Mouse (Mus musculus) erythroblast, embryonic 14.5 days (primary cell): ENCODE results near the gene Utf1. TPM values are rescaled to one million over a fixed set of nuclear protein-coding genes. Genes with fewer than 3 reads are reported as not detected.

ENCODE experiments used
- H3K27me3 ChIP-seq: 2 replicates; pipeline ENCODE4 v1.6.1; 2012; ENCODE audit warnings: inconsistent platforms; ENCODE audit not compliant: control insufficient read depth
- H3K36me3 ChIP-seq: 2 replicates; pipeline ENCODE4 v1.6.1; 2012; ENCODE audit warnings: mild to moderate bottlenecking, inconsistent platforms; ENCODE audit not compliant: control insufficient read depth
- H3K4me1 ChIP-seq: 2 replicates; pipeline ENCODE4 v1.6.1; 2012; ENCODE audit warnings: inconsistent platforms; ENCODE audit not compliant: control insufficient read depth
- H3K4me3 ChIP-seq: replicated peaks from 2 replicates; pipeline ENCODE3; 2012; ENCODE audit warnings: moderate library complexity, mild to moderate bottlenecking, inconsistent platforms
- H3K9me3 ChIP-seq: 2 replicates; pipeline ENCODE4 v1.6.1; 2012; ENCODE audit warnings: low read length, inconsistent platforms, mixed read lengths; ENCODE audit not compliant: control insufficient read depth
- GATA1 ChIP-seq: IDR thresholded peaks from 2 replicates; pipeline ENCODE4 v1.6.1; 2012; ENCODE audit warnings: low read length, inconsistent platforms, mixed read lengths
- TAL1 ChIP-seq: IDR thresholded peaks from 3 replicates; pipeline ENCODE4 v1.6.1; 2012; ENCODE audit warnings: low read length, inconsistent platforms, mixed read lengths
- polyA plus RNA-seq: library from polyadenylated mRNA; stranded (reverse); fragments of >175 nt; gene quantifications from 2 replicates; pipeline ENCODE4 v1.2.3, GENCODE M21; 2012

The Utf1 gene
- polyA plus RNA-seq, 1 experiment, result not detected

GRCm38 (mm10) chr7:139994676-139995075, 51.1 kb downstream of the Utf1 start:
- H3K36me3 ChIP-seq, result peaks cover 56% of the 10 kb centered on the region
- TF ChIP-seq GATA1 (no peak), TAL1 (no peak)
- peaks cover 4% of the 10 kb centered on the region for H3K4me1 ChIP-seq
- H3K27me3 ChIP-seq, result no peaks in the 10 kb centered on the region
- no peaks in the 10 kb centered on the region for H3K9me3 ChIP-seq
- H3K4me3 ChIP-seq, result no peak overlapping the region

Other genes with a start within 250 kb of the Utf1 start
- not detected in 2 replicates for gene Adgra1, start 109.6 kb upstream of the Utf1 start, polyA plus RNA-seq
- gene Kndc1, start 49.1 kb upstream of the Utf1 start, polyA plus RNA-seq, result 0.01 TPM in 1 of 2 replicates, not detected in the other
- gene 6430531B16Rik, start 35.0 kb downstream of the Utf1 start, polyA plus RNA-seq, result not detected in 2 replicates
- gene Adam8, start 48.8 kb downstream of the Utf1 start, polyA plus RNA-seq, result 0.05 and 0.21 TPM in 2 replicates
- 4.2 and 4.6 TPM in 2 replicates for gene Zfp511, start 92.6 kb downstream of the Utf1 start, polyA plus RNA-seq
- gene Tubgcp2, start 92.9 kb downstream of the Utf1 start, polyA plus RNA-seq, result 1.0 and 1.5 TPM in 2 replicates
- not detected in 2 replicates for gene Msx3, start 105.3 kb downstream of the Utf1 start, polyA plus RNA-seq
- gene Caly, start 138.8 kb downstream of the Utf1 start, polyA plus RNA-seq, result 0.04 TPM in 1 of 2 replicates, not detected in the other
- gene Prap1, start 149.6 kb downstream of the Utf1 start, polyA plus RNA-seq, result not detected in 2 replicates
- gene Fuom, start 158.7 kb downstream of the Utf1 start, polyA plus RNA-seq, result 1.0 and 2.8 TPM in 2 replicates
- gene Paox, start 172.0 kb downstream of the Utf1 start, polyA plus RNA-seq, result 0.14 TPM in 1 of 2 replicates, not detected in the other
- gene Echs1, start 172.7 kb downstream of the Utf1 start, polyA plus RNA-seq, result 0.14 and 0.39 TPM in 2 replicates
- 0.30 and 0.58 TPM in 2 replicates for gene Mtg1, start 193.8 kb downstream of the Utf1 start, polyA plus RNA-seq
- gene Sprn, start 211.1 kb downstream of the Utf1 start, polyA plus RNA-seq, result not detected in 2 replicates
- gene Olfr522, start 221.0 kb downstream of the Utf1 start, polyA plus RNA-seq, result not detected in 2 replicates
- gene Olfr523, start 229.4 kb downstream of the Utf1 start, polyA plus RNA-seq, result not detected in 2 replicates